Mouse (Mus musculus) intestine, embryonic 16.5 days (tissue): ENCODE data around the gene Pcnt. TPM values are rescaled to one million over a fixed set of nuclear protein-coding genes. Genes with fewer than 3 reads are reported as not detected.

ENCODE experiments used
- polyA plus RNA-seq: library from polyadenylated mRNA; unstranded; fragments of >200 nt; fragmentation: Nextera tagmentation; extraction: Ambion mirVana; gene quantifications from 2 replicates; pipeline ENCODE4 v1.2.1, GENCODE M21; 2015

The Pcnt gene
- polyA plus RNA-seq, 1 experiment from 2014 or later, result 10.7 TPM

Other genes with a start within 250 kb of the Pcnt start
- gene Prmt2, start 204.9 kb downstream of the Pcnt start, polyA plus RNA-seq, result 42.6 and 44.2 TPM in 2 replicates
- gene S100b, start 188.9 kb downstream of the Pcnt start, polyA plus RNA-seq, result 2.1 and 2.4 TPM in 2 replicates
- gene Dip2a, start 97.5 kb downstream of the Pcnt start, polyA plus RNA-seq, result 6.3 and 7.8 TPM in 2 replicates
- not detected in 2 replicates for gene AC141477.1, start 2.3 kb downstream of the Pcnt start, polyA plus RNA-seq
- not detected in 2 replicates for gene 2610028H24Rik, start 6.3 kb upstream of the Pcnt start, polyA plus RNA-seq
- 34.1 and 34.4 TPM in 2 replicates for gene Mcm3ap, start 26.1 kb upstream of the Pcnt start, polyA plus RNA-seq
- 5.5 TPM in 2 replicates for gene Ybey, start 26.3 kb upstream of the Pcnt start, polyA plus RNA-seq
- 75.6 and 76.9 TPM in 2 replicates for gene Lss, start 88.8 kb upstream of the Pcnt start, polyA plus RNA-seq
- gene Spatc1l, start 119.5 kb upstream of the Pcnt start, polyA plus RNA-seq, result not detected in 2 replicates
- 0.87 and 1.5 TPM in 2 replicates for gene Ftcd, start 132.9 kb upstream of the Pcnt start, polyA plus RNA-seq
- 230 and 262 TPM in 2 replicates for gene Col6a2, start 180.8 kb upstream of the Pcnt start, polyA plus RNA-seq